Mouse (Mus musculus) ES-Bruce4 (cell line): ENCODE data around the gene Hist1h2ad. TPM values are rescaled to one million over a fixed set of nuclear protein-coding genes. Genes with fewer than 3 reads are reported as not detected.

Experiments
- H3K27ac ChIP-seq: 2 replicates; pipeline ENCODE4 v1.5.1; 2012; ENCODE audit warnings: low read length, inconsistent platforms; ENCODE audit not compliant: insufficient read depth
- H3K27me3 ChIP-seq: 2 replicates; pipeline ENCODE4 v1.6.1; 2012; ENCODE audit warnings: mild to moderate bottlenecking, low read length, inconsistent platforms; ENCODE audit not compliant: control insufficient read depth, poor library complexity, insufficient read depth, severe bottlenecking
- H3K36me3 ChIP-seq: 2 replicates; pipeline ENCODE4 v1.6.1; 2012; ENCODE audit warnings: inconsistent platforms, mild to moderate bottlenecking, low read length, moderate library complexity; ENCODE audit not compliant: control insufficient read depth, poor library complexity, insufficient read depth, severe bottlenecking
- H3K4me1 ChIP-seq: one replicate; pipeline ENCODE4 v1.8.1; 2011; ENCODE audit warnings: low read length; ENCODE audit not compliant: control insufficient read depth, insufficient read depth
- H3K4me3 ChIP-seq: 2 replicates; pipeline ENCODE4 v1.5.1; 2011; ENCODE audit warnings: low read depth, mild to moderate bottlenecking, low read length
- H3K9ac ChIP-seq: 2 replicates; pipeline ENCODE4 v1.6.1; 2012; ENCODE audit warnings: low read depth, mild to moderate bottlenecking, inconsistent platforms; ENCODE audit not compliant: poor library complexity, severe bottlenecking
- H3K9me3 ChIP-seq: replicated peaks from 2 replicates; pipeline ENCODE4 v1.6.1; 2012; ENCODE audit warnings: mild to moderate bottlenecking, low read length, inconsistent platforms; ENCODE audit not compliant: control insufficient read depth, poor library complexity, insufficient read depth, severe bottlenecking
- CTCF ChIP-seq: IDR thresholded peaks from one replicate; pipeline ENCODE4 v1.8.1; 2011; ENCODE audit warnings: low read depth, low read length
- EP300 ChIP-seq: IDR thresholded peaks from 2 replicates; pipeline ENCODE4 v1.6.1; 2011; ENCODE audit warnings: low read depth, low read length; ENCODE audit not compliant: insufficient read depth
- POLR2A ChIP-seq: IDR thresholded peaks from one replicate; pipeline ENCODE4 v1.8.1; 2011; ENCODE audit warnings: low read length; ENCODE audit not compliant: insufficient read depth
- polyA plus RNA-seq: library from polyadenylated mRNA; stranded (reverse); fragments of >200 nt; gene quantifications from 2 replicates; pipeline ENCODE4 v1.2.4, GENCODE M21; 2011; ENCODE audit warnings: low read depth; ENCODE audit not compliant: missing spikeins, insufficient read depth, insufficient read length

Gene Hist1h2ad
- polyA plus RNA-seq, 1 experiment, result 2.0 TPM

- H3K27ac ChIP-seq, result no peak overlapping the region
- H3K27me3 ChIP-seq, result no peaks in the 10 kb centered on the region
- H3K36me3 ChIP-seq, result no peaks in the 10 kb centered on the region
- no peak overlapping the region for H3K9ac ChIP-seq
- H3K4me1 ChIP-seq, result peaks cover 6% of the 10 kb centered on the region
- no peak for TF ChIP-seq EP300
- no peak for TF ChIP-seq POLR2A
- TF ChIP-seq CTCF, result peak; percentile 50
- H3K9me3 ChIP-seq, result no peaks in the 10 kb centered on the region; the same call in 1 of the 2 replicates
- no peak overlapping the region for H3K4me3 ChIP-seq
These were observed 23.8 kb downstream of the Hist1h2ad start for GRCm38 (mm10) chr13:23597957-23598356.

GRCm38 (mm10) chr13:23603182-23603699, 29.1 kb downstream of the Hist1h2ad start:
- Histone ChIP-seq H3K36me3 (no peaks in the 10 kb centered on the region), H3K27ac (no peak overlapping the region), H3K4me1 (no peaks in the 10 kb centered on the region), H3K4me3 (no peak overlapping the region), H3K27me3 (no peaks in the 10 kb centered on the region), H3K9ac (no peak overlapping the region), H3K9me3 (no peaks in the 10 kb centered on the region)
- no peak for TF ChIP-seq EP300
- no peak for TF ChIP-seq POLR2A
- TF ChIP-seq CTCF, result no peak

DNA sequence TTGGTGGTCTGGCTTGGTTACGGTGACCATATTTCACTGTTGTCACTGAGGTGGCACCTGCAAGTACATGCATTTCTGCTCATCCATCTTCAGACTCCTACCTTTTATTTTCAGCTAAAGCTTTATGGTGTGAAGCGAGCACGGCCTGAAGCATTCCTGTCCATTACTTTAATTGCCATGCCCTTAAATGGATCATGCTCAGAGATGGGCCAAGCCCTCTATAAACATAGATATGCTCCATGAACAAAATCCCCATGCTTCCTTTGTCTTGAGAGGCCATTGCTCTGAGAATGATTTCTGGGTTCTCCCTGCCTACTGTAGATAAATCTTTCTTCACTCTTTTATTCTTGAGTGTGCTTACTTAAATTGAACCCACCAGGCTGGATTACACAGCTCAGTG, 30.3 kb downstream of the Hist1h2ad start:
- H3K36me3 ChIP-seq, result no peaks in the 10 kb centered on the region
- no peak overlapping the region for H3K4me3 ChIP-seq
- no peaks in the 10 kb centered on the region for H3K4me1 ChIP-seq
- H3K27me3 ChIP-seq, result no peaks in the 10 kb centered on the region
- TF ChIP-seq POLR2A (no peak), EP300 (no peak), CTCF (no peak)
- no peak overlapping the region for H3K9ac ChIP-seq
- H3K9me3 ChIP-seq, result no peaks in the 10 kb centered on the region
- H3K27ac ChIP-seq, result no peak overlapping the region

DNA sequence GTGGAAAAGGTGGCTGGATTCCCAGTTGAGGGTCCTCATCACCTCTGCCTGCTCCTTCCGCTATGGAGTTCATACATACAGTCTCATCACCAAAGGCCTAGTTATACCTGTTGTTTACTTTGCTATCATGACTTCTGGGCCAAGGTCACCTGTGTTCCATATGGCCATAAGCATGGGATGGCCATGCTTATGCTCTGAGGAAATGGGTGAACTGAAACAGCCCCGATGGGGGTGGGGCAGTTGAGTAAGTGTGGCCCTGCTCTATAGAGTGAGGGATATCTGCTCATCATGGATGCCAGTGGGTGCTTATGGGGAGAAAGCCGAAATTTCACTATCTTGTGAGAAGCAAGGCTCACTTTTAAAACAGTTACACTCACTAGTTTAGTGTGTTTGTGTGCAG, 30.9 kb downstream of the Hist1h2ad start:
- Histone ChIP-seq H3K4me3 (no peak overlapping the region), H3K27me3 (no peaks in the 10 kb centered on the region), H3K4me1 (no peaks in the 10 kb centered on the region)

GRCm38 (mm10) chr13:23609209-23609608, 35.0 kb downstream of the Hist1h2ad start:
- no peak overlapping the region for H3K4me3 ChIP-seq
- TF ChIP-seq POLR2A, result no peak
- H3K9ac ChIP-seq, result no peak overlapping the region

More for the DNA sequence above, 30.9 kb downstream of the Hist1h2ad start:
- H3K9me3 ChIP-seq, result no peaks in the 10 kb centered on the region
- H3K27ac ChIP-seq, result no peak overlapping the region
- TF ChIP-seq EP300, result no peak
- TF ChIP-seq POLR2A, result no peak
- no peak for TF ChIP-seq CTCF
- no peaks in the 10 kb centered on the region for H3K36me3 ChIP-seq
- no peak overlapping the region for H3K9ac ChIP-seq

GRCm38 (mm10) chr13:23609844-23610243, 35.7 kb downstream of the Hist1h2ad start:
- H3K27me3 ChIP-seq, result no peaks in the 10 kb centered on the region
- no peaks in the 10 kb centered on the region for H3K4me1 ChIP-seq
- H3K27ac ChIP-seq, result no peak overlapping the region
- TF ChIP-seq EP300 (no peak), CTCF (no peak), POLR2A (no peak)
- H3K4me3 ChIP-seq, result no peak overlapping the region
- H3K9me3 ChIP-seq, result no peaks in the 10 kb centered on the region
- no peak overlapping the region for H3K9ac ChIP-seq
- H3K36me3 ChIP-seq, result no peaks in the 10 kb centered on the region

More at GRCm38 (mm10) chr13:23609209-23609608, 35.0 kb downstream of the Hist1h2ad start:
- Histone ChIP-seq H3K4me1 (no peaks in the 10 kb centered on the region), H3K36me3 (no peaks in the 10 kb centered on the region), H3K9me3 (no peaks in the 10 kb centered on the region), H3K27me3 (no peaks in the 10 kb centered on the region), H3K27ac (no peak overlapping the region)
